Mouse (Mus musculus): Measurements from ENCODE around the gene Rgs3. TPM values are rescaled to one million over a fixed set of nuclear protein-coding genes. Genes with fewer than 3 reads are reported as not detected.

Rgs3 gene
- polyA plus RNA-seq, 1 experiment from 2014 or later = 5.7 TPM

GRCm38 (mm10) chr4:62740282-62741054 is 180.8 kb downstream of the Rgs3 start:
- H3K9ac ChIP-seq = no peak overlapping the region
- ATAC-seq (ENCODE audit: low read depth) (no peak), DNase-seq (no peak)
- H3K27ac ChIP-seq = no peak overlapping the region
- H3K9me3 ChIP-seq (replicated peaks) = no peaks in the 10 kb centered on the region
- 65% methylated on average over 6 of the region's 6 CpGs for WGBS (ENCODE audit: insufficient replicate concordance)
- H3K4me2 ChIP-seq = no peak overlapping the region
- no peaks in the 10 kb centered on the region for H3K36me3 ChIP-seq
- H3K4me1 ChIP-seq (replicated peaks) = peaks cover 16% of the 10 kb centered on the region
- H3K4me3 ChIP-seq (replicated peaks) = no peak overlapping the region
- H3K27me3 ChIP-seq = no peaks in the 10 kb centered on the region

- no peak overlapping the region for H3K27ac ChIP-seq
- H3K4me3 ChIP-seq (replicated peaks) = no peak overlapping the region
- ATAC-seq (ENCODE audit: low read depth) (no peak), DNase-seq (no peak)
- 62% methylated on average over 5 of the region's 5 CpGs for WGBS (ENCODE audit: insufficient replicate concordance)
- H3K36me3 ChIP-seq = no peaks in the 10 kb centered on the region
- H3K4me1 ChIP-seq (replicated peaks) = peaks cover 14% of the 10 kb centered on the region
- H3K9me3 ChIP-seq (replicated peaks) = no peaks in the 10 kb centered on the region
- H3K27me3 ChIP-seq = no peaks in the 10 kb centered on the region
- no peak overlapping the region for H3K4me2 ChIP-seq
- H3K9ac ChIP-seq = no peak overlapping the region
Measured at GRCm38 (mm10) chr4:62741055-62741453, 181.4 kb downstream of the Rgs3 start.

GRCm38 (mm10) chr4:62741601-62742000 is 182.0 kb downstream of the Rgs3 start:
- Histone ChIP-seq H3K27me3 (no peaks in the 10 kb centered on the region), H3K4me2 (no peak overlapping the region), H3K4me1 (replicated peaks) (peaks cover 11% of the 10 kb centered on the region), H3K9ac (no peak overlapping the region), H3K36me3 (no peaks in the 10 kb centered on the region), H3K27ac (no peak overlapping the region), H3K4me3 (replicated peaks) (no peak overlapping the region), H3K9me3 (replicated peaks) (no peaks in the 10 kb centered on the region)
- DNase-seq = no peak
- WGBS (ENCODE audit: insufficient replicate concordance) = 21% methylated on average over 3 of the region's 3 CpGs
- no peak for ATAC-seq (ENCODE audit: low read depth)

GRCm38 (mm10) chr4:62742885-62743760 is 183.5 kb downstream of the Rgs3 start:
- H3K27ac ChIP-seq = no peak overlapping the region
- H3K4me1 ChIP-seq (replicated peaks) = peaks cover 4% of the 10 kb centered on the region; the same call in 1 of the 2 replicates
- no peaks in the 10 kb centered on the region for H3K9me3 ChIP-seq (replicated peaks)
- H3K4me3 ChIP-seq (replicated peaks) = no peak overlapping the region
- no peak overlapping the region for H3K4me2 ChIP-seq
- DNase-seq (no peak), ATAC-seq (ENCODE audit: low read depth) (no peak)
- no peak overlapping the region for H3K9ac ChIP-seq
- H3K27me3 ChIP-seq = no peaks in the 10 kb centered on the region
- 28% methylated on average over 14 of the region's 14 CpGs for WGBS (ENCODE audit: insufficient replicate concordance)
- H3K36me3 ChIP-seq = no peaks in the 10 kb centered on the region

GRCm38 (mm10) chr4:62744534-62744956 is 184.9 kb downstream of the Rgs3 start:
- WGBS (ENCODE audit: insufficient replicate concordance) = 40% methylated on average over 10 of the region's 10 CpGs
- Histone ChIP-seq H3K4me1 (replicated peaks) (0 out of 2 replicates have a peak, but pooled peaks cover 2% of the 10 kb centered on the region), H3K36me3 (no peaks in the 10 kb centered on the region), H3K27me3 (no peaks in the 10 kb centered on the region), H3K9me3 (replicated peaks) (no peaks in the 10 kb centered on the region), H3K4me2 (no peak overlapping the region), H3K4me3 (replicated peaks) (no peak overlapping the region), H3K27ac (no peak overlapping the region), H3K9ac (no peak overlapping the region)
- no peak for DNase-seq
- ATAC-seq (ENCODE audit: low read depth) = no peak

GRCm38 (mm10) chr4:62744985-62745638 is 185.5 kb downstream of the Rgs3 start:
- Histone ChIP-seq H3K4me2 (no peak overlapping the region), H3K36me3 (no peaks in the 10 kb centered on the region), H3K27me3 (no peaks in the 10 kb centered on the region), H3K4me1 (replicated peaks) (0 out of 2 replicates have a peak, but pooled peaks cover 2% of the 10 kb centered on the region), H3K27ac (no peak overlapping the region), H3K9me3 (replicated peaks) (no peaks in the 10 kb centered on the region), H3K4me3 (replicated peaks) (no peak overlapping the region), H3K9ac (no peak overlapping the region)
- DNase-seq (no peak), ATAC-seq (ENCODE audit: low read depth) (no peak)
- WGBS (ENCODE audit: insufficient replicate concordance) = 19% methylated on average over 1 of the region's 1 CpGs

Other genes starting within 250 kb of the Rgs3 start
- 15.5 and 15.7 TPM in 2 replicates for gene Fkbp15, start 199.3 kb upstream of the Rgs3 start, polyA plus RNA-seq (2015; fragmentation: Nextera tagmentation; extraction: Ambion mirVana)
- gene Slc31a1, start 199.1 kb upstream of the Rgs3 start, polyA plus RNA-seq (2015; fragmentation: Nextera tagmentation; extraction: Ambion mirVana) = 39.0 and 48.8 TPM in 2 replicates
- gene Cdc26, start 151.2 kb upstream of the Rgs3 start, polyA plus RNA-seq (2015; fragmentation: Nextera tagmentation; extraction: Ambion mirVana) = 77.7 and 97.1 TPM in 2 replicates
- 13.1 and 15.2 TPM in 2 replicates for gene Prpf4, start 151.1 kb upstream of the Rgs3 start, polyA plus RNA-seq (2015; fragmentation: Nextera tagmentation; extraction: Ambion mirVana)
- not detected in 2 replicates for gene Rnf183, start 124.6 kb upstream of the Rgs3 start, polyA plus RNA-seq (2015; fragmentation: Nextera tagmentation; extraction: Ambion mirVana)
- 1.6 and 2.1 TPM in 2 replicates for gene Wdr31, start 89.0 kb upstream of the Rgs3 start, polyA plus RNA-seq (2015; fragmentation: Nextera tagmentation; extraction: Ambion mirVana)
- gene Bspry, start 79.8 kb upstream of the Rgs3 start, polyA plus RNA-seq (2015; fragmentation: Nextera tagmentation; extraction: Ambion mirVana) = 0.20 and 0.34 TPM in 2 replicates
- 6.3 and 7.1 TPM in 2 replicates for gene Hdhd3, start 56.4 kb upstream of the Rgs3 start, polyA plus RNA-seq (2015; fragmentation: Nextera tagmentation; extraction: Ambion mirVana)
- 616 and 657 TPM in 2 replicates for gene Alad, start 39.9 kb upstream of the Rgs3 start, polyA plus RNA-seq (2015; fragmentation: Nextera tagmentation; extraction: Ambion mirVana)
- 77.3 and 81.0 TPM in 2 replicates for gene Pole3, start 34.8 kb upstream of the Rgs3 start, polyA plus RNA-seq (2015; fragmentation: Nextera tagmentation; extraction: Ambion mirVana)
- gene 4933430I17Rik, start 34.5 kb upstream of the Rgs3 start, polyA plus RNA-seq (2015; fragmentation: Nextera tagmentation; extraction: Ambion mirVana) = 0.14 and 0.23 TPM in 2 replicates